Mouse (Mus musculus) lung, adult 18-20 months (tissue): ENCODE measurements around the gene Khdrbs2.

ENCODE experiments used
- DNase-seq, 2 experiments: peaks; one replicate each; pipeline ENCODE4 v3.0.0; 2022; ENCODE audit warnings: mixed read lengths in 2 of 2

Khdrbs2 gene

DNA sequence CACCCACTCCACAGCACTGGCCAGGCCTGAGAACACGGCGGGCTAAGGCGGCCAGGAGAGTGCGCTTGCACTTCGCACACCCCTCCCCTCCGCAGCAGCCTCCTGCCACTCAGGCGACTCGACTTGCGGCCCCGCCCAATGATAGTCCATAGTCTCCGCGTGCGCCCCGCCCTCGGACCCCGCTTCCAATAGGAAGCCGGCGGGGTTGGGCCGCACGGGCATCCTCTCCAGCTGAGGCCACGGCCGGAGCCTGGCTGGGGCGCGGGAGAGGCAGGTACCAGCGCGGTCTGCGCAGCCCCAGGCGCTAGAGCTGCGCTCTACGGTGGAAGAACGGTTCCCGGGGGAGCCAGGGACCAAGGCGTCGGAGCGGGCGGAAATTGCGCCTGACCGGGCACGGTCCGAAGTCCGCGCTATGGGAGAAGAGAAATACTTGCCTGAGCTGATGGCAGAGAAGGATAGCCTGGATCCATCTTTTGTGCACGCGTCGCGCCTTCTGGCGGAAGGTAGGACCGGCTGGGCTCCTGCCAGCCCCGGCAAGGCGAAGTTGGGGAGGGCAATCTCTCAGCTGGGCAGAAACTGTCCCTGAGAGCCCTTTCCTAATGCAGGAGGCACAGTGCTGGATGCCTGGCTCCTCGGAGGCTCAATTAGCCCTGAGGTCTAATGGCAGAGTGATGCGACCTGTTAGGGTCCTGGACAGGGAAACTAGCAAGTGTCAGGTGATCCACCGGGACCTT, at the start of gene Khdrbs2:
Gene Khdrbs2, plus strand, starts transcription at position 209 of the 734 bp plus-strand sequence.
- DNase-seq: peak; percentile 22 to 28

DNA sequence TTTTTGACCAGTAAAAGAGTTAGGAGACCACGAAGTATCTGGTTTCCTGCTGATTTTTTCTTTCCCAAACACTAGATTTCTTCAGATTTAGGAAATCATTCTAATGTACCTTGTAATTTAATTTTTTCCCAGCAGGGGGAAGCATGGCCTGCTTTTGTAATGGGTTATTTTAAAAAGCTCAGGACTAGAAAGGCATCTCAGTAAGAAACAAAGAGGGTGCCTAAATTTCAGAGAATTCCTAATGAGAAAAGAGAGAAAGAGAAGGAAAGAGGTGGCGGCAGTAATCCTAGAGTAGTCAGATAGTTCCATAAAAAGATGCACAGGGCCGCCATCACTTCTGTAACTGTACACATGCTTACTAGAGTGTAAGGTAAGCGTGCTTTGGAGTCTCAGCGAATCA, 2.1 kb downstream of the Khdrbs2 start:
- no peak for DNase-seq

DNA sequence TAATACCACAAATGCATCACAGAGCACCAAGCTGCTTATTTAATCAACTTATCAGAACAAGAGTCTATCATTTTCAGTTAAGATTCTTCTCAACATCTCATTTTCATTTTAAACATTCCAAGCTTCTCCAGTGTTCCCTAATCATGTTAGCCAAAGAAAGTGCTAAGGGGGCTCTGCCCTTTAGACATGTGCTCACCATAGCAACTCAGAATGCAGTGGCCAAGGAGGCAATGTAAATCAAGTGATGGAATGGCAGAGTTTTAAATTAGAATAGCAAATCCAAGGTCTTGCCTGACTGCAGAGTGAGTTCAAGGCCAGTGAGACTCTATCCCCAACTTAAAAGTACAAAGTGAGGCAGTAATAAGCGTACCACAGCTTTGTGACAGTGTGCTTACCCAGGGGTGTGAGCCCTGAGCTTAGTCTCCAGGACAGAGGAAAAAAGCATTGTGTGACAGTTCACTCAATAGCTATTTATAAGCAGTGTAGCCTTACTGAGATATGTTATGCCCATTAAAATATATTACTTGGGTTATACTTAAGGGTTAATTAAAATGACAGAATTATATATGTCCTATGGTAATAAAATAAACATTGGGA, 27.2 kb downstream of the Khdrbs2 start:
- DNase-seq: no peak

GRCm38 (mm10) chr1:32248443-32248842, 75.9 kb downstream of the Khdrbs2 start:
- DNase-seq: no peak

DNA sequence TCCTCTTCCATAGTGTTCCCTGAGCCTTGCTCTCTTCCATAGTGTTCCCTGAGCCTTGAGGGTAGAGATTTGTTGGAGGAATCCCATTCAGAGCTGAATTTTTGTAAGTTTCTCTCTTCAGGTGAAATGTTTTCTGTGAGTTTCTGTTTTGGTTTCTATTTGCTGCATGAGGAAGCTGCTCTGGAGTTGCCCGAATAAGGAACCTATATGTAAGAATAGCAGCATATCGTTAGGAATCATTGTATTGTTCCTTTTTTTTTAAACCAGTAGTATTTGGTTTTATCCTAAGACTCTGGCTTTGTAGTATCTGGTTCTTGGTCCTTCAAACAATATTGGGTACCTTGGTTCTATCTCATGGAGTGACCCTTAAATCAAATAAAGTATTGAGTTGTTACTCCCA, 77.1 kb downstream of the Khdrbs2 start:
- DNase-seq: no peak

DNA sequence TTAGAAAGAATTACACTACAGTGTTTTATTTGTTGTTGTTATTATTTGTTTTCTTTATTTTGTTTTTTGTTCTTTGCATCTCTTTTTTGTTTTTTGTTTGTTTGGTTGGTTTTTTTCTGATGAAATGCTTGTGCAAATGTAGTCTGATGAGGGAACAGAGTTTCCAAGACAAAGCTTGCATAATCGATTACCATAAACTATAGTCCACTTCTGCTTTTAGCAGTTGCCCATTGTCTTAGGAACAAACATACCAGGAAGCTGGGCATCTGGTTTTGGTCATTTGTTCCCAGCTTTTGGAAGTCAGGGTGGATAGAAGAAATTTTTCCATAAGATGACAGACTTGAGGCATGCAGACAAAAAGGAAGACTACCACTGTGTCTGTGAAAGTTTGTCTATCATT, 77.8 kb downstream of the Khdrbs2 start:
- DNase-seq: no peak

DNA sequence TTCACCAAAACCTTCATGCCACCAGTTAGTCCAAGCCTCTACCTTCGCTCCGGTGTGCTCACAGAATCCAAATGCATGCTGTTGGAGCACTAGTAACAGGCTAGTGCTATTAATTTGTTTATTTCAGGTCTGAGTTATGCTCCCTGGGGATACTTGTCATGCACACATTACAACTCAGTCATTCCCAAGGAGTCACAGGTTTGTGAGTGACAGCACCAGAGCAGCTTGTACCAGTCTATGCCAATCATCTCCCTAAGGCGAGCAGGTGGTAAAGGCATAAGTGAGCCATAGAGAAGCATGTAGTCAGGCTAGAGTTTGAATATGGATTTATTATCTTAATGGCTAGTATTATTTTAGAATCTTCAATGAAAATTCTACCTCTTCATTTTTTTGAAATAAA, 86.4 kb downstream of the Khdrbs2 start:
- no peak for DNase-seq

GRCm38 (mm10) chr1:32270519-32270918, 98.0 kb downstream of the Khdrbs2 start:
- DNase-seq: no peak

DNA sequence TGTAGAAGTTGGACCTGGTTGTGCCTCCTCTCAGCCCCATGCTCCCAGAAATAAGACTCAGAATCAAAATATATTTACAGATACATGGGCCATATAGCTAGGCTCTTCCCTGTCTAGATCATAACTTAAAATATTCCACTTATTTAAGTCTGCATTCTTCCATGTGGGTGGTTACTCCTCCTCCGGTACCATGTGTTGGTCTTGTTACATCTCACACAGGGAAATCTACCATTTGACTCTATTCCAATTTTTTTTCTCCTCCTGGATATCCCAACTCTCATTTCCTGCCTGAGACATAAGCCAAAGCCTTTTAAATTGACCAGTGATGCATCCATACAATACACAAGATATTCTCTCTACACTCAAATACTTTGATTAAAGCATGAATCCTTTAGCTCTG, 122.2 kb downstream of the Khdrbs2 start:
- DNase-seq: no peak

DNA sequence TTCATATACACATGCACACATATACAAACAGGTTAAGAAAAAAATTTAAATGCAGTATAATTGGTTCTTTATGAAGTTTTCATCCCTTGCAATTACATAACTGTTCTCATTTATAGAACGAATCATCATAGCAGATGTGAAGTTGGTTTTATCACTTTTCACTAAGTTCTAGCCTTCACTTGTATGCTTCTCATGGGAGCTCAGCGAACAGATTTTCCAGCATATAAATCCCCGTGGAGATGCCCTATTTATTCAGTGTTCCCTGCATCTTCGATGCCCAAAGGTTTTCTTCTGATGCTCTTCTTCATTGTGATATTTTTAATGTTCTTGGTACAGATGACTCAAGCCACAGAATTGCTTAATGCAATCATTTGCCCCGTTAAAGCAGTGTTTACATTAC, 128.9 kb downstream of the Khdrbs2 start:
- DNase-seq: no peak

DNA sequence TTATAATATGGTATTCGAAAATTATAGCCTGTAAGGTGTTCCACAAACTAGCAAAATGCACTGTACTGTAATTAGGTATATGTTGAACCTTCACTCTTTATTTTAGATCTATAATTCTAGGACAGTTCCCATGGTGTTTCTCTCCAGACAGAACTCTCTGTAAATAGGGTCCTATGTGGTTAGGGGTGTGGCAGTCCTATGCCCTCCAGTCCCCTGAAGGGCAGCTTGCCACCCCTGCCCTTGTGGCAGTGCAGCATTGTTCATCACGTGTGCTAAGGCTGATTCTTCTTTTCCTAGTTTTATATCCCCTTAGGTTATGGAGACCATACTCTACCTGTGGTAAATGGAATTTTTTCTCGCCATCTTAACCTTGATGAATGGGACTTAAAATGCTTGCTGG, 136.6 kb downstream of the Khdrbs2 start:
- DNase-seq: no peak

GRCm38 (mm10) chr1:32309637-32310036, 137.1 kb downstream of the Khdrbs2 start:
- no peak for DNase-seq

DNA sequence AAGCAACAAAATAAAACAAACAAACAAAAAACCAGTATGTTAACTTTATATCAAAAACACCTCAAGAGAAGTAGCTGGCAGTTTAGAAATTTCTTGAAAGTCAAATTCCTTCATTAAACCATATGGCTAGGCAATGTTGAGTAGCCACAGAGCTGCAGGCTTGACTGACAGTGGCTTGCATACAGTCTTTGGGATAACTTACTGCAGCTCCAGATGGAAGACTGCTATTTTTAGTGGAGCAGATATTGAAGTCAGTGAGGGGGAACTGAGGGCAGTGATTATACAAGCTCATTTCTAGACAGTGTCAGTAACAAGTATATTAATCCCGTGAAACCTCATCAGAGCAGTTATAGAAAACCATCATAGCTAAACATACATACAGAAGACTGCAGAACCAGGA, 166.6 kb downstream of the Khdrbs2 start:
- no peak for DNase-seq

- DNase-seq: no peak
Observed at GRCm38 (mm10) chr1:32347538-32347937, 175.0 kb downstream of the Khdrbs2 start.

DNA sequence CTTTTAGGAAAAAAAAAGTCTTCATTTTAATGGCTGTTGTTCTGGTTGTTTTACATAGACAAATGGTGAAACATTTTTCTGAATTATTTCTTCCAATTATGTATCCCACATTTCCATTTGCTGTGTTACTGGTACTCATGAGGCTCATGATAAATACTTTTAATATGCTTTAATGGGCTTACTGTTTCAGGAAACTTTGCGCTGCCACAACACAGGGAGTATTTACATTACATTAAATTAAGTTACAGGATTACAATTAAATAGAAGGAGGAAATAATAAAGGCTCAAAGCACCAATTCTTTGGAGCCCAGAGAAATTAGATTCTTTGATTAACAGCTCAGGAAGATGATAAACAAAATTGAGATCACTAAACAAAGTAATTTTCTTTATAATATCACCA, 179.6 kb downstream of the Khdrbs2 start:
- DNase-seq: no peak

DNA sequence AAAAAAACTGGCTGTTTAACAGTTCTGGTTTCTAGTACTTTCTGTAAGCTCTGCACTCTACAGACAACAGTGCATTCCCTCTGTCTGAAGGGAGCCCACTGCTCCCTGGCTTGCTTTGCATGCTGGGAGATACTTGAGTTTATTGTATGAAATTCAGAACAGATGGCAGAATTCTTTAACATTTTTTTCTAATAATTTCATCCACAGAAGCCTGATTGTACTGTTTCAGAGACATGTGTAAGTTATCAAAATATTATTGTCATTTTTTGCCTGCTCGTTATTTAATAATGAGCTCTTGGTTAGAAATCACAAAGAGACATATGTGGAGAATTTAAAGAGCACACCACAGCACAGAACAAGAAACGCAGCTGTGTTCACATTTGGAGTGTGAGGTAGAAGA, 191.0 kb downstream of the Khdrbs2 start:
- DNase-seq: no peak

DNA sequence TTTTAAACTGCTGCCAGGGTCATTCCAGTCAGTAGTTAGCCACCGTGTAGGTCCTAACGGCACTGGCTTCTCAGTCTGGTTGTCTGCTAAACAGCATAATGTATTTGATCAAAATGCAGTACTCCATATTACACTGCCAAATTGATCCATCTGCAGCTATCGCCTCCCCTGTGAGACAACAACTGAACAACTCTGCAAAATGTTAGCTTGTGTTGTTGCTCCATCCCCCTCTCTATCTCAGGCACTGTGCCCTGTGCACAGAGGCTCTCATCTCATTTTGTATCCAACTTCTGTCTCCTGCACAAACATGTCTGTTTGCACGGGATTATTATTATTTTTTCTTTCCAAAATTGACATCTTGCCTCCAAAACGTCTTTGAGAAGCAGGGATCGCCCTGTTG, 225.0 kb downstream of the Khdrbs2 start:
- no peak for DNase-seq

- no peak for DNase-seq
Observed at GRCm38 (mm10) chr1:32407651-32408050, 235.1 kb downstream of the Khdrbs2 start.

- DNase-seq: peak in 1 of 2 experiments; percentile 1
Observed at GRCm38 (mm10) chr1:32428410-32428809, 255.9 kb downstream of the Khdrbs2 start.

GRCm38 (mm10) chr1:32429493-32429892, 257.0 kb downstream of the Khdrbs2 start:
- DNase-seq: peak in 1 of 2 experiments; percentile 7

DNA sequence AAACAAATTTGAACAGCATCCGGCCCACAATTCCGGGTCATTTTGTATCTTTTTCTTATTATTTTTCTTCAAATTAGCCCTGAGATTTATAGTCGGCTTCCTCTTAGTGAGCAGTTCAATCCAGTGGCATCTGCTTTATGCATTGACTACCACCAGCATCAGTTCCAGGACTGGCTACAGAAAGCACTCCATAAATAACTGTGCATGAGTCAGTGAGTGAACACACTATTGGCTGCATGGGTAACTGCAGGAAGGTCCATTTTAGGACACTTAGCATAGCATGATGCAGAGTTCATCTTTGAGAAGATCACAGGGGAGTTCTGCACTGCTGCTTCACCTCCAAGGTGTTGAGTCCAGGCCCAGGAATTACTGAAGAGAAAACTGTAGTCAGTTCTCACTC, 258.0 kb downstream of the Khdrbs2 start:
- no peak for DNase-seq

GRCm38 (mm10) chr1:32433118-32433517, 260.6 kb downstream of the Khdrbs2 start:
- DNase-seq: no peak

- DNase-seq: no peak
Observed at GRCm38 (mm10) chr1:32443927-32444326, 271.4 kb downstream of the Khdrbs2 start.

DNA sequence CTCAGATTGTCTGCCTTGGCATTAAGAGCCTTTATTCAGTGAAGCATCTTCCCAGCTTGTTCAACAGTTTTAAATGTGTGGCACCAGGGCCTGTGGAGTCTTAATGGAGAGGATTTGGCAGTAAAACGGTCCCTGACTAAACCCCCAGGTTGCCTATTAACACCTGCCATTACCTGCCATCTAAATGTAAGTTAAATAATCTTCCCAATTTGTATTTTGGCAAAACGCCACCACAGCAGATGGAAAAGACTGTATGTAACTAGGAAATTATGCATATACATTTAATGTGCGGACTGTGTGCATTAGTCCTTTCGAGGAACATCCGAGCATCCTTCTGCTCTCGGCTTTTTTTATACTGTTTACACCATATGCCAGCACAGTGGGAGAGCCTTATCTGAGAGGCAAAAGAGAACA, 290.6 kb downstream of the Khdrbs2 start:
- DNase-seq: no peak

DNA sequence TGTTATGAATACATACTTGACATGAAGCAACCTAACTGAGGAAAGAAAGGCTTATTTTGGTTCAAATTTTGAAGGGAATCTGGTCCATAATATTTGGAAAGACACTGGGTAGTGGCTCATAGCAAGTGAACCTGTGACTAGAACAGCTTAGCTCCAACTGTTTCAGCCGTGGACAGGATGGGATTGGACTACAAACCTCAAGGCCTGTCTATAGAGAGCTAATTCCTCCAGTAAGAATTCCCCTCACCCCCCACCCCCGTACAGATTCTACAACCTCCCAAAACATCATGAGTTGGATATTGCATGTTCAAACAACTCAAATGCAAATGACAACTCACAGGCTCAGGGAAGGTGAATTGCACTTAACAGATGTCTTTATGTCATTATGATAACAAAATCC, 298.5 kb downstream of the Khdrbs2 start:
- DNase-seq: no peak
